Mouse (Mus musculus) hindbrain, embryonic 10.5 days (tissue): ENCODE results near the gene Sim1. TPM values are rescaled to one million over a fixed set of nuclear protein-coding genes. Genes with fewer than 3 reads are reported as not detected.

ENCODE experiments used
- DNase-seq: peaks from one replicate; pipeline ENCODE4 v3.0.0-alpha.2; 2017; ENCODE audit warnings: low spot score
- H3K27ac ChIP-seq: fragments of 300-500 bp; sonication (generic); 2 replicates; pipeline ENCODE4 v1.5.1; 2016; ENCODE audit warnings: mild to moderate bottlenecking, moderate library complexity
- H3K27me3 ChIP-seq: fragments of 300-500 bp; sonication (generic); 2 replicates; pipeline ENCODE4 v1.6.1; 2016; ENCODE audit warnings: mild to moderate bottlenecking; ENCODE audit not compliant: poor library complexity, insufficient read depth, severe bottlenecking
- H3K36me3 ChIP-seq: fragments of 300-500 bp; sonication (generic); 2 replicates; pipeline ENCODE4 v1.6.1; 2016; ENCODE audit warnings: mild to moderate bottlenecking, moderate library complexity
- H3K4me1 ChIP-seq: fragments of 300-500 bp; sonication (generic); replicated peaks from 2 replicates; pipeline ENCODE4 v1.6.1; 2016; ENCODE audit warnings: mild to moderate bottlenecking
- H3K4me3 ChIP-seq: fragments of 300-500 bp; sonication (generic); 2 replicates; pipeline ENCODE4 v1.5.1; 2016; ENCODE audit warnings: mild to moderate bottlenecking, moderate library complexity
- H3K9me3 ChIP-seq: fragments of 300-500 bp; sonication (generic); 2 replicates; pipeline ENCODE4 v1.6.1; 2016; ENCODE audit warnings: mild to moderate bottlenecking, moderate library complexity
- WGBS: fragments of 180-500 bp; shearing (Covaris S2); methylation state at CpG from one replicate; pipeline ENCODE4 v1.1.7; 2016; 5-methylcytosine and 5-hydroxymethylcytosine counted together
- polyA plus RNA-seq: library from polyadenylated mRNA; unstranded; fragments of >200 nt; fragmentation: Nextera tagmentation; extraction: Ambion mirVana; gene quantifications from 2 replicates; pipeline ENCODE4 v1.2.1, GENCODE M21; 2016

Sim1 gene
- polyA plus RNA-seq, 1 experiment from 2014 or later = 0.82 TPM

DNA sequence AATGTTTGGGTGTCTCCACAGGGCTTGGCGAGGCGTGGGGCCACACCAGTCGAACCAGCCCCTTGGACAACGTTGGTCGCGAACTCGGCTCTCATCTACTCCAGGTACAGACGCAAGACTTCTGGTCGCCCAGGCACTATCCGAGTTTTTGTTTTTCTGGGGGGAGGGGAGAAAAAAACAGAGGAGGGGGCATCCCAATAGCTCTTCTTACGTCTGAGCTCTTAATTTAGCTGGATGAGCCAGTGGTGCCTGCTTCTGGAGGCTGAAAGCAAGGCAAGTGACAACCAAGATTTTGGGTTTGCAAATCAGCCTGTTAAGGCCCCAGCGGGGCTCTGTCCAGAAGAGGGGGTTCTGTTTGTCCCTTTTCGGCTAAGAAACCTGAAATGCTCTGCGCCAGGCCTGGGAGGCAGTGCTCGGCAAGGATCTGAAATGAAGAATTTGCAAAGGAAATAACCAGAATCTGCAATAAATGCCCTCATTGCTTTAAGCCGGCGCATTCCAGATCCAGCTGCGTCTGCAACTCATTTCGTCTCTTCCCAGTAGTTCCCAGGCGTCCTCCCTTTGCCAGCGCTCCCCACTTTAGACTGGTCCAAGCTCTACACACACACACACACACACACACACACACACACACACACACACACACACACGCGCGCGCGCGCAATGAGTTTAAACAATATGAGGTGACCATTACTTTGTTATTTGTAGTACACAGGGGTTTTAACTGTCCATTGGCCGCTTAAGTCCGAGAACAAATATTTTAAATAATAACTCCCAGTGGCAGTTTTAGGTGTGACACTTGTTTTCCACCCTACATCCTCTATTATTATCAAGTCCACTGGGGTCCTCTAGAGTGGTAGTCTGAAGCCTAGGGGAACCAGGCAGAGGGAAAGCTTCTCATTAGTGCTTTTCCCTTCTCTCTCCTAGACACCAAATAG, 10.5 kb downstream of the Sim1 start:
- no peaks in the 10 kb centered on the region for H3K36me3 ChIP-seq
- peak; percentile 50 for DNase-seq
- peaks cover 100% of the 10 kb centered on the region for H3K27me3 ChIP-seq
- H3K4me1 ChIP-seq = peaks cover 23% of the 10 kb centered on the region
- 3% methylated on average over 29 of the region's 29 CpGs for WGBS
- H3K27ac ChIP-seq = no peak overlapping the region
- H3K9me3 ChIP-seq = no peaks in the 10 kb centered on the region
- no peak overlapping the region for H3K4me3 ChIP-seq

DNA sequence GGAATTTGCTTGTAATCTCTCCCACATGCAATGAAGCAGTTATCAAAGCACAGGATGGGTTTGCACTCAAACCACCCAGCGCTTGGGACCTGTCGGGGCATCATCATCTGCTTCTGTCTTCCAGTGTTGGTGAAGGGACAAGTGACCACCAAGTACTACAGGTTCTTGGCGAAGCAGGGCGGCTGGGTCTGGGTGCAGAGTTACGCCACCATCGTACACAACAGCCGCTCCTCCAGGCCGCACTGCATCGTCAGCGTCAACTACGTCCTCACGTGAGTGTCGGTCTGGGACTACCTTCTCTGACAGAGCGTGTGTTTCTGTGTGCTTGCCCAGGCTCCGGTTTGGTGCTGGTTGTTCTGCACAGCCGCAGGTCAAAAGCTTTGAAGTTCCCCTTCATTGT, 15.8 kb downstream of the Sim1 start:
- Histone ChIP-seq H3K36me3 (no peaks in the 10 kb centered on the region), H3K9me3 (no peaks in the 10 kb centered on the region), H3K4me1 (peaks cover 10% of the 10 kb centered on the region), H3K27me3 (peaks cover 98% of the 10 kb centered on the region), H3K27ac (no peak overlapping the region), H3K4me3 (peak overlapping the region; percentile 39)
- WGBS = 1% methylated on average over 16 of the region's 16 CpGs
- DNase-seq = peak; percentile 47

DNA sequence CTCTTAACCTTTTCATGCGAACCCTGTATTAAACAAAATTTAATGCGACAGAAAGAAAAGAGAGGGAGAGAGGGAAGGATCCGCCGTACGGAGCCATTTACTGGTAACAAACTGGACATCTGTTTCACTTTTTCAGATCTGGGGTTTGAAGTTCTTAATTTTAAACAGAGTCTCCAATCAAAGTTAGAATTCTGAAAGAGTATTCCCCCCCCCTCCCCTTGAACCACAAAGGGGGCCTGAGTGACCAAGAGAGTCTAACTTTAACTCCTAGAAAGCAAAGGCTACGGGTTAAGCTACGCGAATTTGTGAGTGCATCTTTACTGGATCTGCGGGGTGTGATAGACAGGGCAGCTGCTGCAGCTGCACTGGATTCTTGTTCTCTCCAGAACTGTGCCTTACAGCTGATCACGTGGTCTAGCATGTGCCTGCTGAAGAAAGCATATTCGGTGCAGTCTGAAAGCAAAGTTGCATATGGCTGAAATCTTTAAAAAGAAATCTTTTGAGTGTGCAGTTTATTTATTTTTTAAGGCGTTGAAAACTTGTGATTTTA, 16.4 kb downstream of the Sim1 start:
- 4% methylated on average over 12 of the region's 12 CpGs for WGBS
- peak overlapping the region; percentile 39 for H3K4me3 ChIP-seq

DNA sequence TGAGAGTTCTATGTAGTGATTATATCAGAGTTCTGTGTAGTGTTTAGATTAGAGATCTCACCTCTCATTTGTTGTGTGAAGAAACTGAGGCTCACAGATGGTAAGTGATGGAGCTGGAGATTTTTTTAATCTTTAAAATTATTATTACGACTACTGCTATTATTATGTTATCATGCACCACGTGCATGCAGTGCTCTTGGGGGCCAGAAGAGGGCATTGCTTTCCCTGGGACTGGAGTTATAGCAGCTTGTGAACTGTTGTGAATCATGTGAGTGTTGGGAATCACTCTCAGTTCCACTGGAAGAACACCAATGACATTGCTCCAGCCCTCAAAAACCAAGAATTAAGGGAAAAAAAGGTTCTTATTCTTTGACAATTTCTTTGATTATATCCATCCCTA, 21.1 kb downstream of the Sim1 start:
- no peaks in the 10 kb centered on the region for H3K9me3 ChIP-seq
- no peak overlapping the region for H3K4me3 ChIP-seq
- H3K27me3 ChIP-seq = peaks cover 54% of the 10 kb centered on the region
- no peak for DNase-seq
- peaks cover 4% of the 10 kb centered on the region for H3K4me1 ChIP-seq
- no peak overlapping the region for H3K27ac ChIP-seq
- H3K36me3 ChIP-seq = no peaks in the 10 kb centered on the region
- WGBS = 50% methylated on average over 2 of the region's 2 CpGs

More for the DNA sequence above, 16.4 kb downstream of the Sim1 start:
- DNase-seq = peak; percentile 53
- H3K36me3 ChIP-seq = no peaks in the 10 kb centered on the region
- H3K27ac ChIP-seq = no peak overlapping the region
- no peaks in the 10 kb centered on the region for H3K9me3 ChIP-seq
- peaks cover 10% of the 10 kb centered on the region for H3K4me1 ChIP-seq
- peaks cover 98% of the 10 kb centered on the region for H3K27me3 ChIP-seq

GRCm38 (mm10) chr10:50929281-50929680, 34.7 kb downstream of the Sim1 start:
- Histone ChIP-seq H3K27me3 (no peaks in the 10 kb centered on the region), H3K4me1 (no peaks in the 10 kb centered on the region), H3K27ac (no peak overlapping the region), H3K36me3 (no peaks in the 10 kb centered on the region), H3K4me3 (no peak overlapping the region), H3K9me3 (no peaks in the 10 kb centered on the region)
- WGBS = 68% methylated on average over 5 of the region's 5 CpGs
- DNase-seq = no peak

- Histone ChIP-seq H3K27ac (no peak overlapping the region), H3K9me3 (no peaks in the 10 kb centered on the region), H3K27me3 (no peaks in the 10 kb centered on the region), H3K4me1 (no peaks in the 10 kb centered on the region), H3K36me3 (no peaks in the 10 kb centered on the region), H3K4me3 (no peak overlapping the region)
- no peak for DNase-seq
These were observed 41.1 kb downstream of the Sim1 start for GRCm38 (mm10) chr10:50935673-50936072.

DNA sequence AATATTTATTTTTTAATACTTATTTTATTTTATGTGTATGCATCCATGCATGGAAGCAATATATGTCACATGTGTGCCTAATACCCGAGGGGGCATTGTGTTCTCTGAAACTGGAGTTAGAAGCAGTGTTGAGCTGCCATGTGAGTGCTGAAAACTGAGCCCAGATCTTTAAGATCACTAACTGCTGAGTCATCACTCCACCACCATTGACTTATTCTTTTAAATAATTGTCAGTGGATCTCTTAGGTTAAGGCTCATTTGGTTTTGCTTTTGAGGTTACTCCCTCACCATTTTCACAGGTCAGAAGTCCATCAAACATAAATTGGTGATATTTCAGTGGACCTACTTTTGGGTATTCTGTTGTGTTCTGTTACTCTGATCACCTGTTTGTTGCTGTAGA, 79.1 kb downstream of the Sim1 start:
- Histone ChIP-seq H3K36me3 (no peaks in the 10 kb centered on the region), H3K9me3 (no peaks in the 10 kb centered on the region), H3K27ac (no peak overlapping the region), H3K4me1 (no peaks in the 10 kb centered on the region), H3K4me3 (no peak overlapping the region), H3K27me3 (no peaks in the 10 kb centered on the region)
- DNase-seq = no peak
- 79% methylated on average over 1 of the region's 1 CpGs for WGBS

- 93% methylated on average over 3 of the region's 3 CpGs for WGBS
- no peak for DNase-seq
- no peak overlapping the region for H3K27ac ChIP-seq
These were observed 87.3 kb downstream of the Sim1 start for GRCm38 (mm10) chr10:50981849-50982248.

GRCm38 (mm10) chr10:50983620-50984019, 89.1 kb downstream of the Sim1 start:
- Histone ChIP-seq H3K4me3 (no peak overlapping the region), H3K4me1 (no peaks in the 10 kb centered on the region), H3K9me3 (no peaks in the 10 kb centered on the region), H3K27me3 (no peaks in the 10 kb centered on the region), H3K36me3 (no peaks in the 10 kb centered on the region), H3K27ac (no peak overlapping the region)
- 93% methylated on average over 4 of the region's 4 CpGs for WGBS
- DNase-seq = no peak

More at GRCm38 (mm10) chr10:50981849-50982248, 87.3 kb downstream of the Sim1 start:
- Histone ChIP-seq H3K27me3 (no peaks in the 10 kb centered on the region), H3K4me3 (no peak overlapping the region), H3K4me1 (no peaks in the 10 kb centered on the region), H3K9me3 (no peaks in the 10 kb centered on the region), H3K36me3 (no peaks in the 10 kb centered on the region)

DNA sequence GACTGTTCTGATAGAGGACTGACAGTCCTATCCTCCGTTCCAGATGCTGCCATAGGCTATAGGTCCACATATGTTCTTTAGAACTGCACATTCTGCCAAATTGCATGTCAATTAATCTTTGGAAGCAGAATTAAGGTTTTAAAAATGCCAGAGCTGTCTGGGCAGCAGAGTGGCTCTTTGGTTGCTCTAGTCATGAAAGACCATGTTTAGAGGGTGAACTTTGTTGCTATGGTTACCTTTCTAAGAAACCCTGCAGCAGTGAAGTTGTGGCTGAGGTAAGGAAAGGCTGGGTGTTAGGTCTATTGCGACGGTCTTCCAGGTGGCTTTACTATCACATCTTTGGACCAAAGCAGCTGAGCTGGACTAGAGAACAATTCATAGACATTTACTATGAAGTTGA, 113.2 kb downstream of the Sim1 start:
- Histone ChIP-seq H3K36me3 (no peaks in the 10 kb centered on the region), H3K27ac (no peak overlapping the region), H3K4me3 (no peak overlapping the region), H3K4me1 (peaks cover 24% of the 10 kb centered on the region), H3K9me3 (no peaks in the 10 kb centered on the region), H3K27me3 (peaks cover 28% of the 10 kb centered on the region)
- DNase-seq = no peak
- WGBS = 38% methylated on average over 3 of the region's 3 CpGs

- no peak overlapping the region for H3K4me3 ChIP-seq
- DNase-seq = peak; percentile 30
- peaks cover 37% of the 10 kb centered on the region for H3K27me3 ChIP-seq
These were observed 117.0 kb downstream of the Sim1 start for GRCm38 (mm10) chr10:51011391-51012150.

DNA sequence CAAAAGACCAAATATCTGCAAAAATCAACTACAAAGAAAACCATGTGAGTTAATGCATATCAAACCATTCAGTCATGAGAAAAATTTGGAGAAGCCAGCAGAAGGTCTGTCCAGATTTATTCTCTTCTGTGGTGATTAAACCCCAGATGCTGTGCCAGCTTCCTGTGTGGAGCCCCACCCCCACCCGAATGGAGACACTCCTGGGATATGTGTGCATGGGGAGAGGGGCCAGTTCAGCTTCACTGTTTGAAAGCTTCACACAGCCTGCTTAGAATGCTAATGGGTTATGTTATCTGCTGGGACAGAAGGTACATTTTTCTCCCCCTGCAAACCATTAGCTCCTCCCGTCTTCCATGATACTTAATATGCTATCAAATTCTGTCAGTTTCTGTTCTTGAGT, 120.3 kb downstream of the Sim1 start:
- H3K9me3 ChIP-seq = no peaks in the 10 kb centered on the region
- peaks cover 24% of the 10 kb centered on the region for H3K4me1 ChIP-seq
- no peak for DNase-seq
- H3K27ac ChIP-seq = no peak overlapping the region
- H3K4me3 ChIP-seq = no peak overlapping the region
- no peaks in the 10 kb centered on the region for H3K36me3 ChIP-seq
- 45% methylated on average over 2 of the region's 2 CpGs for WGBS
- peaks cover 20% of the 10 kb centered on the region for H3K27me3 ChIP-seq

More at GRCm38 (mm10) chr10:51011391-51012150, 117.0 kb downstream of the Sim1 start:
- no peaks in the 10 kb centered on the region for H3K9me3 ChIP-seq
- peaks cover 30% of the 10 kb centered on the region for H3K4me1 ChIP-seq
- no peak overlapping the region; the same call in 1 of the 2 replicates for H3K27ac ChIP-seq
- WGBS = 13% methylated on average over 8 of the region's 8 CpGs
- H3K36me3 ChIP-seq = no peaks in the 10 kb centered on the region

- DNase-seq = no peak
- H3K9me3 ChIP-seq = no peaks in the 10 kb centered on the region
- H3K4me3 ChIP-seq = no peak overlapping the region
- H3K27me3 ChIP-seq = peaks cover 15% of the 10 kb centered on the region
- H3K4me1 ChIP-seq = peaks cover 24% of the 10 kb centered on the region
- H3K36me3 ChIP-seq = no peaks in the 10 kb centered on the region
- WGBS = 63% methylated on average over 1 of the region's 1 CpGs
- H3K27ac ChIP-seq = no peak overlapping the region
These were observed 120.8 kb downstream of the Sim1 start for GRCm38 (mm10) chr10:51015362-51015761.
